Mouse (Mus musculus) hindbrain, embryonic 14.5 days (tissue): ENCODE data around the gene Top3b. TPM values are rescaled to one million over a fixed set of nuclear protein-coding genes. Genes with fewer than 3 reads are reported as not detected.
A peak's percentile ranks its signal among the peaks of the same experiment; 100 is the strongest.
"Not testable (repeated sequence)": the region's sequence is repeated elsewhere in the genome, so short reads cannot be mapped to it uniquely, and the experiment has no call there.

Source experiments
- ATAC-seq: fragments of 200-750 bp; cut with Nextera tagmentation; 2 replicates; pipeline ENCODE4 v1.8.0; 2017; ENCODE audit warnings: moderate number of reproducible peaks, mild to moderate bottlenecking, moderate TSS enrichment, moderate library complexity; ENCODE audit not compliant: low FRiP score
- DNase-seq: peaks from one replicate; pipeline ENCODE4 v3.0.0-alpha.2; 2015; ENCODE audit warnings: low spot score
- H3K27ac ChIP-seq: fragments of 300-500 bp; sonication (generic); 2 replicates; pipeline ENCODE4 v1.5.1; 2014; ENCODE audit warnings: mild to moderate bottlenecking, moderate library complexity
- H3K27me3 ChIP-seq: fragments of 300-500 bp; sonication (generic); 2 replicates; pipeline ENCODE4 v1.6.1; 2014; ENCODE audit warnings: mild to moderate bottlenecking, low read length, mixed read lengths; ENCODE audit not compliant: control insufficient read depth, insufficient read depth
- H3K36me3 ChIP-seq: fragments of 300-500 bp; sonication (generic); replicated peaks from 2 replicates; pipeline ENCODE4 v1.6.1; 2014; ENCODE audit not compliant: control insufficient read depth, insufficient read depth
- H3K4me1 ChIP-seq: fragments of 300-500 bp; sonication (generic); replicated peaks from 2 replicates; pipeline ENCODE4 v1.6.1; 2014; ENCODE audit warnings: antibody characterized with exemption, low read length, mixed read lengths; ENCODE audit not compliant: control insufficient read depth, insufficient read depth
- H3K4me2 ChIP-seq: fragments of 300-500 bp; sonication (generic); replicated peaks from 2 replicates; pipeline ENCODE4 v1.6.1; 2014; ENCODE audit warnings: mild to moderate bottlenecking, moderate library complexity
- H3K4me3 ChIP-seq: fragments of 300-500 bp; sonication (generic); replicated peaks from 2 replicates; pipeline ENCODE4 v1.5.1; 2014; ENCODE audit warnings: mild to moderate bottlenecking, low read length
- H3K9ac ChIP-seq: fragments of 300-500 bp; sonication (generic); 2 replicates; pipeline ENCODE4 v1.6.1; 2014
- H3K9me3 ChIP-seq: fragments of 300-500 bp; sonication (generic); 2 replicates; pipeline ENCODE4 v1.6.1; 2016; ENCODE audit warnings: low read length; ENCODE audit not compliant: control insufficient read depth
- WGBS: fragments of 180-500 bp; shearing (Covaris S2); extraction: QIAGEN DNeasy Blood & Tissue Kit; methylation state at CpG from one replicate; pipeline ENCODE4 v1.1.7; 2014; 5-methylcytosine and 5-hydroxymethylcytosine counted together
- polyA plus RNA-seq: library from polyadenylated mRNA; unstranded; fragments of >200 nt; fragmentation: Nextera tagmentation; extraction: Ambion mirVana; gene quantifications from 2 replicates; pipeline ENCODE4 v1.2.1, GENCODE M21; 2014

The Top3b gene
- polyA plus RNA-seq, 1 experiment from 2014 or later = 77.7 TPM

DNA sequence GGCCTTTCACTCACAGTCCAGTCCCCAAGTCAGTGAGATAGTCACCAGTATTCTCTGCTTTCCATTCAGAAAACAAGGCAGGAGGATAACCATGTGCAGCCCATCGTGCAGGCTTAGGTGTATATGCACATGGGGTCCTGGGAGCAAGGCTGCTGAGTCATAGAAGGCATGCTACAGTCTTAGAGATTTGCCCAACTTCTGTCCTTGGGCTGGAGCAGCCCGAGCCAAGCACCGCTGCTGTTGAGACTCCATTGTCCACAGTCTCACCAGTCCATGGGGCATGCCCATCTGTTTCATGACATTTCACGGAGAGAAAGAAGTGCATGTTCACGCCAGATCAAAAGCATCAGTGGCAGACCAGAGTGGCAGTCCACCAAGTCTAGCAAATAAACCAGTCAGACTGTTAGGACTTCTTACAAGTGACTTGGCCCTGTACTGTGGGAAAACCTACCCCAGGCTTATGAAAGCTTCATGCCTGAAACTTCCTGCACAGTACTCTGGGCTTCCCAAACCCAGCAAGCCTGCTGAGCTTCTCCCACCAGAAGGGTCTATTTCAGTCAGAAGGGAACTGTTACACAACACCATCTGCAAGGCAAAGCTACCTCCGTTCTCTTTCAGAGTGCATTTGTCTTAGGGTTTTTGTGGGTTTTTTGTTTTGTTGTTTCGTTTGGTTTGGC lies 48.0 kb downstream of the Top3b start:
- Histone ChIP-seq H3K9me3 (no peaks in the 10 kb centered on the region), H3K4me2 (no peak overlapping the region), H3K36me3 (peaks cover 99% of the 10 kb centered on the region), H3K27ac (no peak overlapping the region), H3K4me3 (no peak overlapping the region), H3K27me3 (no peaks in the 10 kb centered on the region), H3K9ac (no peak overlapping the region), H3K4me1 (no peaks in the 10 kb centered on the region)
- DNase-seq (no peak), ATAC-seq (no peak)
- WGBS = 95% methylated on average over 7 of the region's 7 CpGs

DNA sequence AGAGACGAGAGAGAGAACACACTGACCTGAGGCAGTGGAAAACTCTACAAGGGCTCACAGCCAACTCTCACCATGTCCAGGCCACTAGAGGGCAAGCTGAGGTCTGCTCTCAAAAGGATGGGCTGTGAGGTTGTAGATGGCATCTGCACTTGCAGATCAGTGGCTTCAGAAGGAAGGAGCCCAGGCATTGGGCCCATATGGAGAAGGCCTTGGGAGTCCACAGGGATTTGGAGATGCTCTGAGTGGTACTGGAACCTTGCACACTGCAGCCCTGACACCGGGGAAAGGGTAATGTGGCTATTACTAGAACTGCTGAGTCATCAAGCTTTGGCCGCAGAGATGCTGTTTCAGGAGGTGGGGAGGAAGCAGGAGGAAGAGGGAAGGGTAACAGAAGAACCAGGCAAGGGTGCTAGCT lies 50.5 kb downstream of the Top3b start:
- Histone ChIP-seq H3K27me3 (no peaks in the 10 kb centered on the region), H3K27ac (no peak overlapping the region), H3K4me2 (no peak overlapping the region), H3K9me3 (no peaks in the 10 kb centered on the region), H3K4me3 (no peak overlapping the region), H3K36me3 (peaks cover 97% of the 10 kb centered on the region), H3K9ac (no peak overlapping the region), H3K4me1 (no peaks in the 10 kb centered on the region)
- 73% methylated on average over 3 of the region's 3 CpGs for WGBS
- no peak for ATAC-seq
- DNase-seq = no peak

DNA sequence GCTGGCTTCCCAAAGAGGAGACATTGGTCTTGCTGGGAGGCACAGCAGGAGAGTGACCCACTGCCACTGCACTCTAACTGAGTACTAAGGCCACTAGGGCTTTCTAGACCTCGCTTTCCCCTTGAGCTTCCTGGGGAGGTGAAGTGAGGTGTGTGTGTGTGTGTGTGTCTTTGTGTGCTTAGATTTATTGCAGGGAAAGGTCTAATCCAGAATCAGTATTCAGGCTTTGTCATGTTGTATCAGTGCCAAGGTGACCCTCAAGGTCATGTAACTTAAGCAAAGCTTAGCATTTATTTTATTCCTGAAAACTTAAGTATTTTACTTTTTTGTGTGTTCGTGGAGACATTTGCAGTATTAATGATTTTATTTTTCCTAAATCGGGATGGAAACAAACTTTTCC lies 53.9 kb downstream of the Top3b start:
- Histone ChIP-seq H3K27me3 (no peaks in the 10 kb centered on the region), H3K36me3 (peaks cover 68% of the 10 kb centered on the region), H3K4me2 (no peak overlapping the region), H3K4me1 (no peaks in the 10 kb centered on the region), H3K9ac (no peak overlapping the region), H3K9me3 (no peaks in the 10 kb centered on the region), H3K27ac (no peak overlapping the region), H3K4me3 (no peak overlapping the region)
- ATAC-seq = no peak
- DNase-seq = no peak
- WGBS = 94% methylated on average over 3 of the region's 3 CpGs

DNA sequence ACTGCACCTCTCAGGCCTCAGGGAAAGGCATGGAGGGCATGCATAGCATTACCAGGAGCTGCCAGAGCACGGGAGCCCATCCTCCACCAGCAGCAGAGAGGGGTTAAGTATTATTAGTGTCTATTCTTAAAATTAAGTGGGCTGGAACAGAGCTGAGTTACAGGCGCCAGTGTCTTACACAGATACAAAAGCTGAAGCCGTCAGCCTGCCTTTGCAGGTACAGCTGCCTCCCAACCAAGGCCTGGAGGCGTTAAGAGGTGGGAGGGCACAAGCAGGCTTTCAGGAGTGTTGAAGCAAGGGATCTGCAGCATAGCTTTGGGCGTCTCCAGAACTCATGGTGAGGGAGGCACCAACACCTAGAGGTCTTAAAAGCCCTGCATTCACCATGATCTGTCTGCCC lies 56.0 kb downstream of the Top3b start:
- H3K4me2 ChIP-seq = no peak overlapping the region

DNA sequence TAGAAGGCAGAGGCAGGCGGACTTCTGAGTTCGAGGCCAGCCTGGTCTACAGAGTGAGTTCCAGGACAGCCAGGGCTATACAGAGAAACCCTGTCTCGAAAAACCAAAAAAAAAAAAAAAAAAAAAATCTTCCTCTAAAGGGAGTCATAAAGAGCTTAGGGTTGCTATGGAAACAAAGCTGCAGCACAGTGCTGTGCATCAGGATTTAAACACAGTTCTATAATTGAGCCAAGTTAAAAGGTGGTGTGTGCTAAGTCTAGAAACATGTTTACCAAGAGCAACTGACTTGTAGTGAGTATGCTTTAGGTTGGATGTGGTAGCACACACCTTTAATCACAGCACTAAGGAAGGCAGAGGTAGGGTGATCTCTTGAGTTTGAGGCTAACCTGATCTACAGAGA lies 58.4 kb downstream of the Top3b start:
- WGBS = 95% methylated on average over 2 of the region's 3 CpGs
- not testable (repeated sequence) for H3K4me3 ChIP-seq, DNase-seq

More for the DNA sequence above, 56.0 kb downstream of the Top3b start:
- Histone ChIP-seq H3K27ac (no peak overlapping the region), H3K36me3 (peaks cover 47% of the 10 kb centered on the region), H3K9me3 (no peaks in the 10 kb centered on the region), H3K4me1 (no peaks in the 10 kb centered on the region), H3K9ac (no peak overlapping the region), H3K27me3 (no peaks in the 10 kb centered on the region), H3K4me3 (no peak overlapping the region)
- WGBS = 45% methylated on average over 5 of the region's 5 CpGs
- DNase-seq (no peak), ATAC-seq (no peak)

DNA sequence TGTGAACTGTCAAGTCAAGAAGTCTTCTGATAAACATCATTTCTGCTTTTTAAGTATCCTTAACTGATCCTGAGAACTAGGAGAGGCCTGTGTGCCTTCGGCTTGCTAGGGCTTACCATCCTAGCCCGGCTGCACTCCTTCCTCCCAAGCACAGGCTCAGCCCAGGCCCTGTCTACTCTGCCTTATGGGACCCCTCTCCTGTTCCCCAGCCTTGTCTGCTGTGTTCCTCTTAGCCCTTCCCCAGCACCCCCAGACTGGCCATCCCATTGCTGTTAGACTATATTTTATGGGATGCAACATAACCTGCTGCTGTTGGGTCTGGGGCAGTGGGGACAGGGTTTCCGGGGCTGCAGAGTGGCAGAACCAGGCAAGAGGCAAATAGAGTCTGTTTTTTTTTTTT lies 59.8 kb downstream of the Top3b start:
- Histone ChIP-seq H3K4me1 (no peaks in the 10 kb centered on the region), H3K4me2 (no peak overlapping the region), H3K9ac (no peak overlapping the region), H3K4me3 (no peak overlapping the region), H3K27me3 (no peaks in the 10 kb centered on the region), H3K27ac (no peak overlapping the region), H3K9me3 (no peaks in the 10 kb centered on the region), H3K36me3 (peaks cover 10% of the 10 kb centered on the region)
- DNase-seq (no peak), ATAC-seq (no peak)
- WGBS = 96% methylated on average over 3 of the region's 3 CpGs

More for the DNA sequence above, 58.4 kb downstream of the Top3b start:
- not testable (repeated sequence) for H3K4me2 ChIP-seq, H3K9me3 ChIP-seq, H3K4me1 ChIP-seq, H3K27ac ChIP-seq, H3K9ac ChIP-seq, H3K27me3 ChIP-seq
- peaks cover 24% of the 10 kb centered on the region for H3K36me3 ChIP-seq
- peak; percentile 49; the same call in 1 of the 2 replicates for ATAC-seq

DNA sequence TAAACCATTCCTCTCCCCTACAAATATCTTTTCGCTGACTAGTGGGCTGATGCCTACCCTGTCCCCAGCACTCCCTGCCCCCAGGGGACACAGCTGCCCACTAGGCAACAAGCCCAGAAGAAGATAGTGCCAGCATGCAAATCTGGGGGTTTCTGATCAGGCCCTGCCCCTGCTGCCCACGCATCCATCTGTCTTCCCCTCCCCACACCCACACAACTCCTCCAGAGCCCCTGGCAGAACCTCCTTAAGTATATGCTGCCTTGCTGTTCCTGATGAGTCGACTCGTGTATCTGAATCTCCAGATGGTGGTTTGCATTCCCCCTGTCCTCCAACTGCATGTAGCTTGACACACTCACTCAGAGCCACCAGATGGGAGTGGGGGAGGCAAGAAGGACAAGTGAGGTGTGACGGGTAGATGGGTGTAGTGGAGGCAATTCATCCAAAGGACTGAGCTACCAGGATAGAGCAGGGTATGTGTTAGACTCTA lies 60.3 kb downstream of the Top3b start:
- WGBS = 66% methylated on average over 5 of the region's 5 CpGs

DNA sequence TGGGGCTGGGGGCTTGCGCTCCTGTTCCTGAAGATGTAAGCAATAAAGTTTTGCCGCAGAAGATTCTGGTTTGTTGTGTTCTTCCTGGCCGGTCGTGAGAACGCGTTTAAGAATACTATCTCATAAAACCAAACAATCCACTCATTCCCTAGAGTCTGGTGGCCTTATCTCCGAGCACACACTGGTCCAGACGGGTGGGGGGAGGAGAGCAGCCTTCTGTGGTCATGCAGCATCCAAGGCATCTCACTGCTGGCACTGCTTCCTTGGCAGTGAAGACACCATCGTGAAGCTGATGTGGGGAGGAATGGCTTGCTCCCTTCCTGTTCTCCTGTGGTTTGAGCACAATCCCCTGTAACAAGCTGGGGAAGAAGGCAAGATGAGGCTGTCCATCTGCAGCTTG lies 69.0 kb downstream of the Top3b start:
- WGBS = 96% methylated on average over 9 of the region's 9 CpGs
- Histone ChIP-seq H3K4me1 (no peaks in the 10 kb centered on the region), H3K9ac (no peak overlapping the region), H3K27me3 (no peaks in the 10 kb centered on the region), H3K36me3 (no peaks in the 10 kb centered on the region), H3K27ac (no peak overlapping the region), H3K4me3 (no peak overlapping the region), H3K9me3 (no peaks in the 10 kb centered on the region), H3K4me2 (no peak overlapping the region)
- DNase-seq (no peak), ATAC-seq (no peak)

More for the DNA sequence above, 60.3 kb downstream of the Top3b start:
- peak; percentile 67 for ATAC-seq
- Histone ChIP-seq H3K4me3 (no peak overlapping the region), H3K27ac (no peak overlapping the region), H3K27me3 (no peaks in the 10 kb centered on the region), H3K9me3 (no peaks in the 10 kb centered on the region), H3K9ac (no peak overlapping the region), H3K4me1 (no peaks in the 10 kb centered on the region), H3K36me3 (peaks cover 5% of the 10 kb centered on the region), H3K4me2 (no peak overlapping the region)
- no peak for DNase-seq

DNA sequence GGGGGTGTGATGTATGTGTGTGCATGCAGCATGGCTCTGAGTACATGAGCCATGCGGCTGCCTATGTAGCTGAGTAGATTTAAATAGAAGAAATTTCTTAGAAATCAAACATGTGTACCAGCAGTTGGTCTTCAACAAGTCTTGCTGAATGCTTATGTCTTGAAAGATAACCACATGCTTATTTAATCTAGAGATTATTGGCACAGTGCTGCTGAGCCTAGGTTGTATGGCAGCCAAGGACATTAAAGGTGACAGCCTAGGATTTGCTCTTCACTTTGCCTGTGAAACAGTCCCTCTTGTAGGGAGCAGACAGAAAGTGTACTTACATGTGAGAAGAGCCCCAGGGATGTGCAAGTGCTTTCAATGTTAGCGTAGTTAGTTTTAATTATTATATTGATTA lies 70.5 kb downstream of the Top3b start:
- Histone ChIP-seq H3K27me3 (no peaks in the 10 kb centered on the region), H3K27ac (no peak overlapping the region), H3K36me3 (no peaks in the 10 kb centered on the region), H3K4me2 (no peak overlapping the region), H3K9me3 (no peaks in the 10 kb centered on the region), H3K4me1 (no peaks in the 10 kb centered on the region), H3K9ac (no peak overlapping the region), H3K4me3 (no peak overlapping the region)
- ATAC-seq (no peak; the same call in 1 of the 2 replicates), DNase-seq (no peak)
- WGBS = 95% methylated on average over 2 of the region's 2 CpGs
